Mouse (Mus musculus): Measurements from ENCODE around the gene Camk2n2. TPM values are rescaled to one million over a fixed set of nuclear protein-coding genes. Genes with fewer than 3 reads are reported as not detected.

Camk2n2 gene
- polyA plus RNA-seq, 1 experiment from 2014 or later, result 8.8 TPM

- peaks cover 18% of the 10 kb centered on the region for H3K27me3 ChIP-seq
- no peaks in the 10 kb centered on the region for H3K9me3 ChIP-seq
- 0 out of 2 replicates have a peak, but pooled peaks cover 12% of the 10 kb centered on the region for H3K4me1 ChIP-seq
- peak; percentile 74 for ATAC-seq (ENCODE audit: low FRiP score, low read depth)
- peak within 1 kb of the TSS; percentile 63 for H3K4me3 ChIP-seq
- H3K4me2 ChIP-seq (replicated peaks), result peak within 1 kb of the TSS; percentile 97
- peaks cover 6% of the 10 kb centered on the region; the same call in 1 of the 2 replicates for H3K36me3 ChIP-seq
- H3K9ac ChIP-seq (replicated peaks), result peak within 1 kb of the TSS; percentile 78
- no peak within 1 kb of the TSS for H3K27ac ChIP-seq (replicated peaks)
- 9% methylated on average over 43 of the region's 54 CpGs for WGBS
Observed at GRCm38 (mm10) chr16:20629731-20630634, 8.9 kb upstream of the Camk2n2 start, which contains the start of gene Ece2. Ece2 (plus strand) TSS chr16:20629828.

GRCm38 (mm10) chr16:20628871-20629391 is 7.8 kb upstream of the Camk2n2 start:
- Histone ChIP-seq H3K27ac (replicated peaks) (no peak overlapping the region), H3K4me2 (replicated peaks) (peak overlapping the region; percentile 97), H3K27me3 (peaks cover 20% of the 10 kb centered on the region), H3K36me3 (no peaks in the 10 kb centered on the region), H3K4me1 (0 out of 2 replicates have a peak, but pooled peaks cover 12% of the 10 kb centered on the region), H3K9ac (replicated peaks) (no peak overlapping the region), H3K9me3 (no peaks in the 10 kb centered on the region), H3K4me3 (no peak overlapping the region)
- no peak for ATAC-seq (ENCODE audit: low FRiP score, low read depth)
- WGBS, result 61% methylated on average over 11 of the region's 11 CpGs

GRCm38 (mm10) chr16:20623211-20623610 is 2.1 kb upstream of the Camk2n2 start:
- no peaks in the 10 kb centered on the region for H3K9me3 ChIP-seq
- ATAC-seq (ENCODE audit: low FRiP score, low read depth), result no peak
- H3K27ac ChIP-seq (replicated peaks), result 0 out of 2 replicates have a peak overlapping the region, but pooled peaks have one; percentile 90
- 56% methylated on average over 2 of the region's 2 CpGs for WGBS
- no peaks in the 10 kb centered on the region for H3K36me3 ChIP-seq
- H3K4me2 ChIP-seq (replicated peaks), result no peak overlapping the region
- H3K4me3 ChIP-seq, result no peak overlapping the region
- H3K27me3 ChIP-seq, result peaks cover 16% of the 10 kb centered on the region
- H3K9ac ChIP-seq (replicated peaks), result no peak overlapping the region
- H3K4me1 ChIP-seq, result peaks cover 26% of the 10 kb centered on the region

GRCm38 (mm10) chr16:20621991-20622685 is 1.1 kb upstream of the Camk2n2 start:
- Histone ChIP-seq H3K9ac (replicated peaks) (peak overlapping the region; percentile 78), H3K4me2 (replicated peaks) (peak overlapping the region; percentile 94), H3K27me3 (peaks cover 22% of the 10 kb centered on the region), H3K27ac (replicated peaks) (peak overlapping the region; percentile 90), H3K36me3 (peaks cover 4% of the 10 kb centered on the region; the same call in 1 of the 2 replicates), H3K4me1 (peaks cover 26% of the 10 kb centered on the region), H3K4me3 (peak overlapping the region; percentile 76), H3K9me3 (no peaks in the 10 kb centered on the region)
- ATAC-seq (ENCODE audit: low FRiP score, low read depth), result peak; percentile 53
- WGBS, result under 1% methylated on average over 37 of the region's 37 CpGs

- peak; percentile 24; the same call in 1 of the 2 replicates for ATAC-seq (ENCODE audit: low FRiP score, low read depth)
- 0% methylated on average over 32 of the region's 32 CpGs for WGBS
Observed at GRCm38 (mm10) chr16:20620751-20621190, 316 bp downstream of the Camk2n2 start.

GRCm38 (mm10) chr16:20620399-20620735 is 720 bp downstream of the Camk2n2 start:
- Histone ChIP-seq H3K4me3 (peak overlapping the region; percentile 76), H3K4me1 (peaks cover 26% of the 10 kb centered on the region), H3K27me3 (peaks cover 22% of the 10 kb centered on the region), H3K9me3 (no peaks in the 10 kb centered on the region), H3K4me2 (replicated peaks) (peak overlapping the region; percentile 94), H3K36me3 (peaks cover 4% of the 10 kb centered on the region; the same call in 1 of the 2 replicates), H3K9ac (replicated peaks) (peak overlapping the region; percentile 78), H3K27ac (replicated peaks) (peak overlapping the region; percentile 90)
- 1% methylated on average over 9 of the region's 9 CpGs for WGBS
- ATAC-seq (ENCODE audit: low FRiP score, low read depth), result no peak

More at GRCm38 (mm10) chr16:20620751-20621190, 316 bp downstream of the Camk2n2 start:
- H3K4me2 ChIP-seq (replicated peaks), result peak overlapping the region; percentile 94
- H3K4me3 ChIP-seq, result peak overlapping the region; percentile 76
- peaks cover 4% of the 10 kb centered on the region; the same call in 1 of the 2 replicates for H3K36me3 ChIP-seq
- H3K9ac ChIP-seq (replicated peaks), result peak overlapping the region; percentile 78
- H3K9me3 ChIP-seq, result no peaks in the 10 kb centered on the region
- H3K27ac ChIP-seq (replicated peaks), result peak overlapping the region; percentile 90
- H3K27me3 ChIP-seq, result peaks cover 22% of the 10 kb centered on the region
- H3K4me1 ChIP-seq, result peaks cover 26% of the 10 kb centered on the region

GRCm38 (mm10) chr16:20619541-20620398 is 1.3 kb downstream of the Camk2n2 start:
- peak; percentile 50 for ATAC-seq (ENCODE audit: low FRiP score, low read depth)
- H3K36me3 ChIP-seq, result peaks cover 4% of the 10 kb centered on the region; the same call in 1 of the 2 replicates
- H3K4me1 ChIP-seq, result peaks cover 26% of the 10 kb centered on the region
- peak overlapping the region; percentile 78 for H3K9ac ChIP-seq (replicated peaks)
- 2% methylated on average over 75 of the region's 83 CpGs for WGBS
- no peaks in the 10 kb centered on the region for H3K9me3 ChIP-seq
- peak overlapping the region; percentile 94 for H3K4me2 ChIP-seq (replicated peaks)
- H3K27ac ChIP-seq (replicated peaks), result peak overlapping the region; percentile 90
- H3K4me3 ChIP-seq, result peak overlapping the region; percentile 76
- peaks cover 22% of the 10 kb centered on the region for H3K27me3 ChIP-seq

GRCm38 (mm10) chr16:20611357-20612227 is 9.5 kb downstream of the Camk2n2 start, which contains the start of the genes Eef1akmt4, Gm49333 and Alg3:
Eef1akmt4 (plus strand) TSS chr16:20611593.
Gm49333 (plus strand) TSS chr16:20611610.
Alg3 (minus strand) TSS chr16:20611735.
- Histone ChIP-seq H3K4me3 (peak within 1 kb of the TSS; percentile 70), H3K27ac (replicated peaks) (peak within 1 kb of the TSS; percentile 75), H3K4me1 (peaks cover 24% of the 10 kb centered on the region), H3K36me3 (peaks cover 17% of the 10 kb centered on the region), H3K27me3 (no peaks in the 10 kb centered on the region), H3K9ac (replicated peaks) (peak within 1 kb of the TSS; percentile 77), H3K9me3 (no peaks in the 10 kb centered on the region), H3K4me2 (replicated peaks) (peak within 1 kb of the TSS; percentile 68)
- 3% methylated on average over 41 of the region's 41 CpGs for WGBS
- ATAC-seq (ENCODE audit: low FRiP score, low read depth), result peak; percentile 96

GRCm38 (mm10) chr16:20610501-20611356 is 10.4 kb downstream of the Camk2n2 start:
- Histone ChIP-seq H3K4me2 (replicated peaks) (peak overlapping the region; percentile 68), H3K36me3 (peaks cover 25% of the 10 kb centered on the region), H3K9me3 (no peaks in the 10 kb centered on the region), H3K9ac (replicated peaks) (peak overlapping the region; percentile 77), H3K4me1 (peaks cover 24% of the 10 kb centered on the region), H3K27me3 (no peaks in the 10 kb centered on the region), H3K4me3 (peak overlapping the region; percentile 70), H3K27ac (replicated peaks) (peak overlapping the region; percentile 75)
- WGBS, result under 1% methylated on average over 28 of the region's 28 CpGs
- ATAC-seq (ENCODE audit: low FRiP score, low read depth), result peak; percentile 59; the same call in 1 of the 2 replicates
